Mouse (Mus musculus): ENCODE results near the gene Aagab. TPM values are rescaled to one million over a fixed set of nuclear protein-coding genes. Genes with fewer than 3 reads are reported as not detected.

Aagab gene
- total RNA-seq, 2 experiments from 2014 or later = 18.9 to 23.4 TPM

DNA sequence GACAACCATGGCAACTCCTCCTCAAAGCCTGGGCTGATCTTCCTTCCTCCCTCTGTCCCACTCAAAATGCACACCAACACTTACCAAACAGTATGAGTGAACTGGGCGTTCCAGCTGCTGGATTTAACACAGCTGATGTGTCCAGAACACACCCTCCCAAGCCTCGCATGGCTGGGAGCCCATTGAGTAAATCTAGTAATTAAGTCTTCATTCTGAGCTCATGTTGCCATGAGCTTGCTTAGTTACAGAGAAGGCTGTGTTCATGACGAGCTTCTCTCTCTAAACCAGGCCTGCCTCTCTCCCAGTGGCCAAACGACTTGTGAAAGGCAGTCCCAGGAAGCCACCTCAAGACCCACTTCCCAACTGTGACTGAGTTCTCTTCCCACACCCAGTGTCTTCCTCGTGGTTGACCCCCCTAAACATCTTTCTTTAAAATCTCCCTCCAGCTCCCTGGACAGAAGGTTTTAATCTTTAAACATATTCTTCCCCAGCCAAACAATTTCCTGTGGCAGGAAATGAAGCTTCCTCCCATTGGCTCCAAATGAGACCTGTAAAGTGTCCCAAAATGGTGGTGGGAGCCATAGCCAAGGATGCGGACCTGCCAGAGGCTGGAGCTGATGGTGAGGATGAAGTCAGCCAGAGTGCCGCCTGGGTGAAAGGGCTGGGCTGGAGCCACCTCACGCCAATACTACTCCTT, 70.5 kb downstream of the Aagab start:
- DNase-seq = peak; percentile 62 to 80

DNA sequence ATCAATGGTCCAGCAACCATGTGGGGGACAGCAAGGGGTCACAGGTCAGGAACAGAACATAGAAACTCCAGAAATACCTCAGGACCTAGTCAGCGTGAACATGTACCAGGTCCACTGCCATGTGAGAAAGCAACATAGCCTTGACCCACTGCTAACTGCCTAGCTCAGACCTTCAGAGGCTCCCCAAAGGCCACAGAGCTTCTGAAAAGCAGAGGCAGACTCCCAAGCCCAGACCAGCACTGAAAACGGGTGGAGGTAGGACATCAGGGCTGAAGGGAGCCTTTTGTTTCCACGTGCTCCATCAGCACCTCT, 71.0 kb downstream of the Aagab start:
- DNase-seq = no peak

DNA sequence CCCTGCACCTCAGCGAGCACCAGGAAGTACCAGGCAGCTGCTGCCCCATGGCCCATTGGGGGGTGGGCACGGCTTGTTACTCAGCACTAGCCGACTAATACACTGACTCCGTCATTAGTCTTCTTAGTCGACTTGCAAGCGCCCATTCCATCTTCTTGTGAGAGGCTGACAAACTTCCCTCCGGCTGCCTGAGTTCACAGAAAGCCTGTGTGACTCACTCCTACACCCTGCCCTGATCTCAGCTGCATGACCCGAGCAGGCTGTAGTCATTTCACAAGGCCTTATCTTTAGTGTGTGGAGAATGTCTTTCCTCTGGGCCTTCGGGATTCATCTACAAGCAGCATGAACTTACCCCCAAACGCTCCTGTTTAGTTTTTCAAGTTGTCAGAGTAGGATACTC, 72.2 kb downstream of the Aagab start:
- DNase-seq = peak in 1 of 2 experiments; percentile 63

DNA sequence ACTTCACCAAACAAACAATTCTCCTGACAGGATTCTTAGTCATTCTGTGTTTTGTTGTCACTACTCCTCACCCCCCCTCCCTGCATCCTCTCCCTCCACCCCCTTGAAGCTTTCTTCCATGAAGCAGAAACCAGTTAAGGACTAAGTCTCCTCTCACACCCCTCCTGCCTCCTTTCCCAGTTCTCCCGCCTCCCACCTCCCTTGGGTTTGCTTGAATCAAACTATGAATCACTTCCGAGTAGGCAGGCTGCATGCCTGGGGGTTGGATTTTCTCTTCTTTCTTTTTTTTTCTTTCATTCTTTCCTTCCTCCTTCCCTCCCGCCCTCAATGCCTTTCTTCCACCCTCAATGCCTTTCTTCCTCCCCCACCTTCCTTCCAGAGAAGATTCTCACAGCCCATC, 75.2 kb downstream of the Aagab start:
- peak in 1 of 2 experiments; percentile 76 for DNase-seq

DNA sequence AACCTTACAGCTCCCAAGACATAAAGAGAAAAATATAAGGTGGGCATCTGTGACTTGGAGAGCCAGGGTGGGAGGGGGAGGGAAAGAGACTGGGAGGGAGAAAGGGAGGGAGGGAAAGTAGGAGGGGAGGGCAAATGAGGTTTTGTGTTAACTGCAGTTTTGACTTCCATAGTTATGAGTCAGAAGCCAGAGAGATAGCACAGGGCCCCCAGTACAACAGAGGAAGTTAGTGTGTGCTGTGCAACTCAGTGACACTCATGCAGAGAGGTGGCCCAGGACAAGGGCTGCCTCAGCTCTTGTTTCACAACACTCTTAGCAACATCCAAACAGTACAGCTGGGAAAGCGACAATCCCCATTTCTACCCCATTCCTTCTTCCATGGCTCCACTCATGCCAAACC, 75.6 kb downstream of the Aagab start:
- DNase-seq = peak in 1 of 2 experiments; percentile 64

DNA sequence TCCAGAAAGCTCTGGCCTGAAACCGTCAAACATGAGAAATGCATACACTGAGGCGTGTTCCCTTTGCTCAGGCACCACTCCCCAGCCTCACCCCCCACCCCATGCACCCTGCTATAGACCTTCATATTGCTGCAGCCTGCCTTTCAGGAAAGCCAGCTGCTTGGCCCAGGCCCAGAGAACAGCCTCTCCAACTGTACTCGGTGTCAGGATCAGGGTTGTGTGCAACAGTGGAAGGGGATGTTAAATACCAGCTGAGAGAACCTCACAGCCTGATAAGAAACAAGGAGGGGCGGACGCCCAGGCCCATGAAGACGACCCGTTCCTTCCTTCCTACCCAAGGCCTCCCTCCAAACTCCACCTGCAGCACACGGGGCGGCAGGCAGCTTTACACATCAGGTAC, 79.8 kb downstream of the Aagab start:
- no peak for DNase-seq

DNA sequence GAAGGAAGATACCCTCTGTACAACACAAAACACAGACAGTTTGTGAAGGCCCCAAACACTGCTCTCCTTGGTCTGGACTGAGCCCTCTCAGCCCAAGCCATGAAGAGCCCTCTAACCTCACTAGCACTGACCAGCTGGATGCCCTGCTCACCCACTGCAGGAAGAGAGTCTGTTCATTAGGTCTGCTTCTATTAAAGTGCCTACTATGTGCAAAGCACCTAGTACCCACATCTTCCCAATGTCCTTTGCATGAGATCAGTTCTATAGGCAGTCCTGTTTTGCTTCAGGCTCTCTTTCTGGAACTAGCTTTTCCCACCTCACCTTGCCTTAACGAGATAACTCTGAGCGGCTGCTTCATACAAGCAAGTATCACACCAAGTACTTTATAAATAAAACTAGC, 80.5 kb downstream of the Aagab start:
- DNase-seq = no peak

DNA sequence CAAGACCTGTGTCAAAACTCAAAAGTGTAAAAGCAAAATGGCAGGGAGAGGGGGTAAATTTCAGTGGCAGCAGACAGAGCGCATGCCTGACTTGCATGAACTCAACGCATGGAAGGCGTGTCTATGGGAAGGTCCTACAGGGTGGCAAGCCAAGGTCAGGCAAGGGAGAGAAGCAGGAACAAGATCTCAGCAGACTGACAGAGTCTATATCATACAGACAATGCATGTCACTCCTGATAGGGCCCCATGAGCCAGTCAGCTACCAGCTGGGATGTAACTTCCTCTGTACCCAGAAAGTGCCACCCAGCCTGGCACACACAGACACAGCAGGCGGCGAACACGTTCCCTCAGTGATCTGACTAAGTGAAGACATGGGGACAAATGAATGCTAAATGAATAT, 81.8 kb downstream of the Aagab start:
- DNase-seq = no peak

DNA sequence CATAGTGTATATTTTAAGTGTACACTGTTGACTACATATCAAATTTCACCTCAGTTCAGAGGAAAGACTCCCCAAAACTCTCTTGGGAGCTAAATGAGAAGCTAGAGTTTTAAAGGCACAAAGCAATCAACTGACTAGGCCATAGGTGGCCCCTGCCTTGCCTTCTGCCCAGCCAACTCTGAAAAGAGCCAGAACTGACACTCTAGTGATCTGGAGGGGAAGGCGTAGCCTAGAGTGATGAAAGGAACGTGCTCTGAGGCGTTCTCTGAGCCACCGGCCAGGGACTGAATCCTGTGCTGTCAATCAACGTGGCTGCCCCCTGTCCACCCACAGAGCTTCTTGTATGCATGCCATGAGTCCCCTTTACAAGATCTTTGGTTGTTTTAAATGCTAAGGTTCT, 82.9 kb downstream of the Aagab start:
- DNase-seq = no peak

DNA sequence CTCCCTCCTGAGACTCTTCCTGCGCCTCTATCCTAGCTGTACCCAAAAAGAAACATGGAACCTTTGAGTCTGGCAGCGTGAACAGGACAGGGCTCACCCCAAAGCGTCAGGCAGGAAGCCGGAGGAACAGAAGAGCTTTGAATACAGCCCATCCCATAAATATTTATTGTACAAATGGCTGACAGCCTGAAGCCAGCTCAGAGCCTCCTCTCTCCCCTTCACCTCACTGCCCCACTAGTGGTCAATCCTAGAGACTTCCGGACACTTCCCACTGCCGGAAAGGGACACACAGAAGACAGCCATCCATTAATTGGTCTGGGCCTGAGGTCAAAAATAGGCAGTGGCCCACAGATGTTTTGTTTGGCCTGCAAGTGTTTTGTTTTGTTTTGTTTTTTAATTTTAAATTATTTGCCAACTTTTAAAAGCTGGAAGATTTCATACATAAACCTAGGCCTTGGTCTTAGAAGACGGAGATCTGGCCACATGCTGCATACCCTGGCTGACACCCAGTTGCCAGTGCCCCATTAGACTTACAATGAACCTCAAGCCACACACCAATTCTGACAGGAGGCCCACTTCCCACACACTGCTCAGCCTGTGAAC, 85.1 kb downstream of the Aagab start:
- DNase-seq = no peak

DNA sequence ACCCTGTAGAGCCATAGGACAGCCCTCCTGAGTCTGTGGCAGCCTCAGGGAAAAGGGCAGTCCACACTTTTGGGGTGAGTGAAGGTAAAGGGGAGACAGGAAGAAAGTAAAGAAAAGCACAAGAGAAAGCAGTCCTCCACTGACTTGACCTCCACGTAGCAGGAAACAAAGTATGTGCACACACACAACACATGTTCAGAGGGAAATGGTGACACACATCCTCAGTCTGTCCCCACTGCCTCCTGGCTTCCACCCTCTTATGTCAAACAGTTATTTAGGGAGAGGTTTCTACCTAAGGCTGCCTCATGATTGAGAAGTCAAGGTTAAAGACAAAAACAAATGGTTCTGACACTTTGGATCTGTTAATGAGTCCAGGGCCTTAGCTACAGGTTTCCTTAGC, 88.1 kb downstream of the Aagab start:
- no peak for DNase-seq

DNA sequence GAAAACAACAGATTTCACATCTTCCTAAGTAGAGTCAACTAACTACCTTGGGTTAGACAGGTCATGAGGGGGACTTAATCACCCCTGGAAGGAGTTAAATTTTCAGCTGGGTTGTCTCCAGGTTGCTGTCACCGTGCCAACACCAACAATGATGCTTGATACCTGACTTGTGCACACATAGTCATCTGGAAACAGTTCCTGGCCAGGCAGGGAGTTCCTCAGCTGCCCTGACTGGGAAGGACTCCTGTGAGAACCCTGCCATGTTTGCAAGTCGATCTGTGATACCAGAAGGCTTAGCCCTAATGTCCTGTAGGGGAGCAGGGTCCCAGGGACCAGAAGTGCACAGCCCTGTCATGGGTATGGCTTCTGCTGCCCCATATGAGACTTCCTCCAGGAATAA, 89.5 kb downstream of the Aagab start:
- DNase-seq = no peak

Other genes with a start within 250 kb of the Aagab start
- gene Map2k5, start 224.8 kb upstream of the Aagab start, total RNA-seq (2021) = 10 to 100 TPM; 17.1 to 18.4 TPM
- gene 2300009A05Rik, start 203.4 kb upstream of the Aagab start, total RNA-seq (2021) = 10 to 100 TPM; 26.7 to 29.5 TPM
- gene Iqch, start 167 bp upstream of the Aagab start, total RNA-seq (2021) = not detected
- gene Smad3, start 155.3 kb downstream of the Aagab start, total RNA-seq (2021) = 10 to 100 TPM in 1 of 2 experiments, 1 to 10 TPM in 1; 9.1 to 10.3 TPM